Mouse (Mus musculus) ovary, postnatal 36 days (tissue): ENCODE data around the gene Cdk5.
A peak's percentile ranks its signal among the peaks of the same experiment; 100 is the strongest.
"Not testable (repeated sequence)": the region's sequence is repeated elsewhere in the genome, so short reads cannot be mapped to it uniquely, and the experiment has no call there.

Source experiments
- DNase-seq: peaks from one replicate; pipeline ENCODE4 v3.0.0; 2022; ENCODE audit warnings: low spot score, mixed read lengths

Cdk5 gene

GRCm38 (mm10) chr5:24396254-24396653 is 27.1 kb downstream of the Cdk5 start:
- not testable (repeated sequence) for DNase-seq

GRCm38 (mm10) chr5:24394165-24394894 is 29.0 kb downstream of the Cdk5 start:
- peak; percentile 91 for DNase-seq

- peak; percentile 67 for DNase-seq
Observed at GRCm38 (mm10) chr5:24393392-24393997, 29.8 kb downstream of the Cdk5 start, which contains the start of gene Abcb8. TSS of gene Abcb8 (plus strand) at chr5:24393663.

- no peak for DNase-seq
Observed at GRCm38 (mm10) chr5:24392724-24393123, 30.6 kb downstream of the Cdk5 start.

GRCm38 (mm10) chr5:24391864-24392263 is 31.5 kb downstream of the Cdk5 start, which contains the start of gene Atg9b:
TSS of gene Atg9b (minus strand) at chr5:24392143.
- no peak for DNase-seq

- no peak for DNase-seq
Observed at GRCm38 (mm10) chr5:24389658-24390020, 33.7 kb downstream of the Cdk5 start.

GRCm38 (mm10) chr5:24389011-24389657 is 34.2 kb downstream of the Cdk5 start:
- DNase-seq: no peak

- DNase-seq: no peak
Observed at GRCm38 (mm10) chr5:24388246-24388915, 34.9 kb downstream of the Cdk5 start.

- DNase-seq: peak; percentile 69
Observed at GRCm38 (mm10) chr5:24387264-24388241, 35.8 kb downstream of the Cdk5 start.

GRCm38 (mm10) chr5:24385887-24386550 is 37.3 kb downstream of the Cdk5 start:
- DNase-seq: no peak

- no peak for DNase-seq
Observed at GRCm38 (mm10) chr5:24385374-24385773, 38.0 kb downstream of the Cdk5 start.

GRCm38 (mm10) chr5:24384407-24384806 is 38.9 kb downstream of the Cdk5 start:
- no peak for DNase-seq

GRCm38 (mm10) chr5:24383026-24383859 is 40.1 kb downstream of the Cdk5 start:
- peak; percentile 91 for DNase-seq

- DNase-seq: no peak
Observed at GRCm38 (mm10) chr5:24381988-24382387, 41.3 kb downstream of the Cdk5 start.

GRCm38 (mm10) chr5:24381486-24381885 is 41.8 kb downstream of the Cdk5 start:
- no peak for DNase-seq

GRCm38 (mm10) chr5:24380499-24380898 is 42.8 kb downstream of the Cdk5 start:
- no peak for DNase-seq

GRCm38 (mm10) chr5:24379501-24379900 is 43.8 kb downstream of the Cdk5 start:
- DNase-seq: no peak

GRCm38 (mm10) chr5:24378700-24379099 is 44.6 kb downstream of the Cdk5 start:
- no peak for DNase-seq

GRCm38 (mm10) chr5:24374666-24375328 is 48.5 kb downstream of the Cdk5 start:
- DNase-seq: no peak
